Mouse (Mus musculus) E14TG2a.4 (cell line): ENCODE data around the gene 1700022I11Rik.

ENCODE experiments used
- H3K27me3 ChIP-seq: 2 replicates; pipeline ENCODE4 v1.6.1; 2014; ENCODE audit warnings: low read length, control low read depth; ENCODE audit not compliant: insufficient read depth
- H3K36me3 ChIP-seq: 2 replicates; pipeline ENCODE4 v1.6.1; 2014; ENCODE audit warnings: low read length, control low read depth; ENCODE audit not compliant: insufficient read depth
- H3K4me1 ChIP-seq: replicated peaks from 2 replicates; pipeline ENCODE4 v1.6.1; 2014; ENCODE audit warnings: low read depth, low read length, control low read depth
- H3K4me3 ChIP-seq: replicated peaks from 2 replicates; pipeline ENCODE4 v1.5.1; 2014; ENCODE audit warnings: mild to moderate bottlenecking, low read length
- H3K9me3 ChIP-seq: 2 replicates; pipeline ENCODE4 v1.6.1; 2014; ENCODE audit warnings: low read length, control low read depth
- CTCF ChIP-seq: conservative IDR thresholded peaks from 2 replicates; pipeline ENCODE4 v1.5.1; 2014; ENCODE audit warnings: low read length
- NANOG ChIP-seq: IDR thresholded peaks from 2 replicates; pipeline ENCODE4 v1.6.1; 2014; ENCODE audit warnings: borderline replicate concordance, low read length, mixed read lengths
- POU5F1 ChIP-seq: IDR thresholded peaks from 2 replicates; pipeline ENCODE4 v1.6.1; 2014; ENCODE audit warnings: low read length, borderline replicate concordance

The 1700022I11Rik gene

DNA sequence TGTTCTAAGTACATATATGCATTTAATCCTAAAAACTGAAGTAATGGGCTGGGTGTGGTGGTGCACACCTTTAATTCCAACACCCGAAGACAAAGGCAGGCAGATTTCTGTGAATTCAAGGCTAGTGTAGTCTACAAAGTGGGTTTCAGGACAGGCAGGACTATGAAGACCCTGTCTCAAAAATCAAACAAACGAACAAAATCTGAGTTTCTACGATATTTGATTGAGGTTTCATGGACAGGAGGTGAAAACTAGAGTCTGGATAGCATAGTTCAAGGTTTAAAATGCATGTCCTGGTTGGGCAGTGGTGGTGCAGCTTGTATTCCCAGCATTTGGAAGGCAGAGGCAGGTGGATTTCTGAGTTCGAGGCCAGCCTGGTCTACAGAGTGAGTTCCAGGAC lies at the start of gene 1700022I11Rik:
Gene 1700022I11Rik, plus strand, starts transcription at position 301 of the 400 bp plus-strand sequence.
- Histone ChIP-seq H3K36me3 (no peaks in the 10 kb centered on the region), H3K27me3 (peaks cover 14% of the 10 kb centered on the region), H3K4me1 (peaks cover 9% of the 10 kb centered on the region), H3K9me3 (no peaks in the 10 kb centered on the region), H3K4me3 (no peak within 1 kb of the TSS)
- TF ChIP-seq NANOG (no peak), CTCF (no peak), POU5F1 (no peak)

DNA sequence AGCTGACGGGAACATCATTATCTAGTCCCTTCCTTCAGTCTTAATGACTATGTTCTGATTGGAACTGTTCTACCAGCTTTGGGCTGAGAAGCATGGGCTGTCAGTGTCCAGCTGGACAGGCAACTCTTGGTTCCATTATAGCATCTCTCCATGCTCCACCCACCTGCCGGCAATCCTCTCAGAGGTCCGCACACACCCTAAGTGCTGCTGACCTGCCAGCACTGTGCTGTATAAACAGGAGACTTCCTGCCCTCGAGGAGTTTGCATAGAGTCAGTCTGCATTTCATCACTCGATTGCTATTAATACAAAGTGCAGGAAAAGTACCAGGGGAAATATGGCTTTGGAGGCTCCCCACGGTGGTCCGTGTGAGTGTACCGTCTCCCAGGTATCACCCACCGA lies 48.7 kb upstream of the 1700022I11Rik start:
- Histone ChIP-seq H3K9me3 (no peaks in the 10 kb centered on the region), H3K4me3 (no peak overlapping the region), H3K4me1 (peaks cover 4% of the 10 kb centered on the region), H3K36me3 (no peaks in the 10 kb centered on the region), H3K27me3 (peaks cover 58% of the 10 kb centered on the region)
- TF ChIP-seq NANOG (no peak), POU5F1 (no peak), CTCF (no peak)

- no peaks in the 10 kb centered on the region for H3K36me3 ChIP-seq
- peaks cover 51% of the 10 kb centered on the region for H3K27me3 ChIP-seq
- H3K4me3 ChIP-seq = no peak overlapping the region
- H3K9me3 ChIP-seq = no peaks in the 10 kb centered on the region
- TF ChIP-seq NANOG (no peak), CTCF (no peak), POU5F1 (no peak)
- H3K4me1 ChIP-seq = peaks cover 2% of the 10 kb centered on the region
These were observed 47.9 kb upstream of the 1700022I11Rik start for GRCm38 (mm10) chr4:42921536-42921935.

GRCm38 (mm10) chr4:42922056-42922455 lies 47.3 kb upstream of the 1700022I11Rik start:
- TF ChIP-seq CTCF (no peak), NANOG (no peak)
- peaks cover 48% of the 10 kb centered on the region for H3K27me3 ChIP-seq
- H3K4me1 ChIP-seq = no peaks in the 10 kb centered on the region; the same call in 1 of the 2 replicates
- no peak overlapping the region for H3K4me3 ChIP-seq
- H3K9me3 ChIP-seq = no peaks in the 10 kb centered on the region
- H3K36me3 ChIP-seq = no peaks in the 10 kb centered on the region

DNA sequence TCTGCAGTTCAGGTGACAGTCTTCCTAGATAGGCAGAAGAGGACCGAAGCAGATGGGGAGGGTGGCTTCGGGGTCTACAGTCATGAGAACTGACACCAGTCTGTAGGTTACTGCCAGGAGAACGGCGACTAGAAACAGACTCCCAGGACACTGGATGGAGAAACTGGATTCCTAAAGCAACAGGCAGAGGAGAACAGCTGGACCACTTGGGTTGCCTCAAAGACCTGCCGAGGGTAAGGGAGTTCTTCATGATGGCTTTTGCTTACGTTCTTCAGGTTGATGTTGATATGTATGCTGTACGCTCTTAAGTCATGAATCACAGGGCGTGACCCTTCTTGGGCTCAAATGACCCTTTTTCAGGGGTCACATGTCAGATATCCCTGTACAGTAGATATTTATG lies 46.9 kb upstream of the 1700022I11Rik start:
- Histone ChIP-seq H3K4me1 (no peaks in the 10 kb centered on the region; the same call in 1 of the 2 replicates), H3K4me3 (no peak overlapping the region), H3K27me3 (peaks cover 45% of the 10 kb centered on the region), H3K9me3 (no peaks in the 10 kb centered on the region), H3K36me3 (no peaks in the 10 kb centered on the region)
- no peak for TF ChIP-seq CTCF
- no peak for TF ChIP-seq POU5F1
- no peak for TF ChIP-seq NANOG

DNA sequence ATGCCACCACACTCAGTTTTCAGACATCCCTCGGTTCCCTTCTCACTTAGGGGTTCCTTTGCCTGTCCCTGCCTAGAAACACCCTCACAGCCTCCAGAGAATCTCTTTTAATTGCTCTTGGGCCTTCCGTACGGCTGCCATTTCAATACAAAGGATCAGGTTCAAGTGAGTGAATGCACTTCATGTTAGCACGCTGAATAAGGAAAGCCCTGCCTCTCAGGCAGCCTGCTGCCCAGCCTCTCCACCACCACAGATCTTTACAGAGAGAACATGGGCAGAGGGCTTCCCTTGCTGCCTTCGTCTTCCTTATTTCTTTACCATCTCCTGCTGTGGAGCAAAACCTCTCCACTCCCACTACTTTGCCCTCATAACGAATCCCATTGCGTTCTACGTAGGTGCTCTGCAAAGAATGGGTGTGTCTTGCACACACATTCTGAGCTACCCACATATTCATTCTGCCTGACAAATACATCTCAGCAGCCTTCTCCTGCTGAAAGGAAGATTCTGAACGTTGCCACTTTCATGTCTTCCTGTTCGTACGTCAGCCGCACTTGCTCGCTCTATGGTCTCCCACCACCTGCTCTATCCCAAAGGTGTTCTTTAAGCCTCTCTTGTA lies 45.2 kb upstream of the 1700022I11Rik start:
- Histone ChIP-seq H3K27me3 (peaks cover 28% of the 10 kb centered on the region), H3K36me3 (no peaks in the 10 kb centered on the region), H3K4me1 (no peaks in the 10 kb centered on the region), H3K9me3 (no peaks in the 10 kb centered on the region), H3K4me3 (no peak overlapping the region)
- TF ChIP-seq POU5F1 (no peak), CTCF (no peak), NANOG (no peak)

- Histone ChIP-seq H3K9me3 (no peaks in the 10 kb centered on the region), H3K4me1 (0 out of 2 replicates have a peak, but pooled peaks cover under 1% of the 10 kb centered on the region), H3K36me3 (no peaks in the 10 kb centered on the region), H3K27me3 (peaks cover 26% of the 10 kb centered on the region), H3K4me3 (no peak overlapping the region)
- peak; percentile 38 for TF ChIP-seq CTCF
- TF ChIP-seq POU5F1 = no peak
- TF ChIP-seq NANOG = no peak
These were observed 41.2 kb upstream of the 1700022I11Rik start for GRCm38 (mm10) chr4:42928209-42928608.

- no peak for TF ChIP-seq NANOG
- no peak for TF ChIP-seq CTCF
- TF ChIP-seq POU5F1 = no peak
- no peaks in the 10 kb centered on the region for H3K9me3 ChIP-seq
These were observed 40.5 kb upstream of the 1700022I11Rik start for GRCm38 (mm10) chr4:42928952-42929351.

More at GRCm38 (mm10) chr4:42928952-42929351, 40.5 kb upstream of the 1700022I11Rik start:
- H3K36me3 ChIP-seq = no peaks in the 10 kb centered on the region
- H3K4me1 ChIP-seq = peaks cover 8% of the 10 kb centered on the region
- no peak overlapping the region for H3K4me3 ChIP-seq
- peaks cover 33% of the 10 kb centered on the region for H3K27me3 ChIP-seq
